Mouse (Mus musculus): ENCODE measurements around the gene C9orf72. TPM values are rescaled to one million over a fixed set of nuclear protein-coding genes. Genes with fewer than 3 reads are reported as not detected.

The C9orf72 gene
- total and polyA plus RNA-seq, 3 experiments: 4.1 to 4.2 TPM; not detected in 1

GRCm38 (mm10) chr4:35187617-35188326, 38.2 kb downstream of the C9orf72 start:
- Histone ChIP-seq H3K4me1 (ENCODE audit: control insufficient read depth in 1 of 2, insufficient read depth in 2 of 2, low read length in 2 of 2) (peaks cover 10 to 20% of the 10 kb centered on the region in 2 experiments), H3K9ac (ENCODE audit: control insufficient read depth, low read depth, low read length, poor library complexity, severe bottlenecking) (no peak overlapping the region), H3K27me3 (ENCODE audit: control insufficient read depth in 1 of 2, insufficient read depth in 2 of 2, low read length in 2 of 2) (no peaks in the 10 kb centered on the region), H3K79me2 (ENCODE audit: control insufficient read depth, insufficient read depth, low read length, poor library complexity) (no peaks in the 10 kb centered on the region), H3K36me3 (ENCODE audit: control insufficient read depth in 1 of 2, insufficient read depth in 2 of 2, low read length in 2 of 2) (peaks cover 0 to 19% of the 10 kb centered on the region in 2 experiments; a peak in 3 of 4 replicates), H3K27ac (ENCODE audit: control insufficient read depth, low read depth, low read length) (peak overlapping the region; percentile 10; the same call in 1 of the 2 replicates), H3K4me3 (ENCODE audit: control insufficient read depth in 1 of 2, insufficient read depth in 1 of 2, low read depth in 2 of 2, low read length in 2 of 2) (no peak overlapping the region), H3K9me3 (replicated peaks; ENCODE audit: insufficient read depth, low read length) (no peaks in the 10 kb centered on the region)
- TF ChIP-seq BHLHE40 (IDR thresholded peaks at IDR 0.05; ENCODE audit: borderline replicate concordance, low read depth, low read length) (no peak), USF2 (IDR thresholded peaks at IDR 0.05; ENCODE audit: borderline replicate concordance in 1 of 2, insufficient read depth in 1 of 2, low read depth in 1 of 2, low read length in 2 of 2) (no peak), MXI1 (IDR thresholded peaks at IDR 0.05; ENCODE audit: low read depth, low read length) (no peak), E2F4 (IDR thresholded peaks at IDR 0.05; ENCODE audit: borderline replicate concordance, low read depth, low read length) (no peak), ELF1 (IDR thresholded peaks at IDR 0.05; ENCODE audit: low read depth, low read length) (no peak), ZNF384 (IDR thresholded peaks at IDR 0.05; ENCODE audit: low read depth, low read length) (no peak), TBP (IDR thresholded peaks at IDR 0.05; ENCODE audit: low read depth, low read length) (no peak), ZC3H11A (IDR thresholded peaks at IDR 0.05; ENCODE audit: low read depth, low read length) (no peak), MYC (IDR thresholded peaks at IDR 0.05; ENCODE audit: low read depth, low read length) (no peak), RCOR1 (IDR thresholded peaks at IDR 0.05; ENCODE audit: low read depth, low read length) (peak; percentile 55; the same call in 1 of the 2 replicates), SIN3A (IDR thresholded peaks at IDR 0.05; ENCODE audit: low read length) (no peak), EP300 (IDR thresholded peaks at IDR 0.05; ENCODE audit: low read depth in 1 of 2, low read length in 2 of 2) (peak; percentile 73 to 77), MYB (IDR thresholded peaks at IDR 0.05; ENCODE audit: low read depth, low read length) (no peak), MAX (IDR thresholded peaks at IDR 0.05; ENCODE audit: low read length) (no peak), GABPA (IDR thresholded peaks at IDR 0.05; ENCODE audit: low read depth, low read length) (no peak), MAFK (IDR thresholded peaks at IDR 0.05; ENCODE audit: borderline replicate concordance, low read depth, low read length) (no peak), MEF2A (IDR thresholded peaks at IDR 0.05; ENCODE audit: extremely low read depth, insufficient replicate concordance, low read depth, low read length, poor library complexity, severe bottlenecking) (no peak), GATA1 (IDR thresholded peaks at IDR 0.05; ENCODE audit: low read depth, low read length) (peak; percentile 76), ZKSCAN1 (IDR thresholded peaks at IDR 0.05; ENCODE audit: low read depth, low read length) (no peak), TCF12 (IDR thresholded peaks at IDR 0.05; ENCODE audit: low read depth, low read length) (peak; percentile 75), USF1 (IDR thresholded peaks at IDR 0.05; ENCODE audit: low read depth, low read length) (no peak), MAZ (IDR thresholded peaks at IDR 0.05; ENCODE audit: low read depth, low read length) (no peak), CHD2 (IDR thresholded peaks at IDR 0.05; ENCODE audit: low read length) (no peak), SMC3 (IDR thresholded peaks at IDR 0.05; ENCODE audit: low read depth, low read length) (no peak), ETS1 (IDR thresholded peaks at IDR 0.05; ENCODE audit: low read depth, low read length) (0 out of 2 replicates have a peak, but pooled peaks have one; percentile 46), HCFC1 (IDR thresholded peaks at IDR 0.05; ENCODE audit: low read depth, low read length) (no peak)
- peak; percentile 52 for DNase-seq (ENCODE audit: low read depth, low spot score)
